Mouse (Mus musculus): ENCODE measurements around the gene Slc44a5. TPM values are rescaled to one million over a fixed set of nuclear protein-coding genes. Genes with fewer than 3 reads are reported as not detected.

The Slc44a5 gene
- total and polyA plus RNA-seq, 2 experiments, result not detected

GRCm38 (mm10) chr3:153968549-153968948 lies 4.7 kb upstream of the Slc44a5 start:
- no peak overlapping the region for H3K4me3 ChIP-seq (ENCODE audit: insufficient read depth, low read depth, low read length)
- no peak for TF ChIP-seq POLR2A (IDR thresholded peaks at IDR 0.05; ENCODE audit: extremely low read depth, insufficient read depth, low read length)
- no peak for TF ChIP-seq CTCF (IDR thresholded peaks at IDR 0.05; ENCODE audit: low read depth, low read length)
- H3K27ac ChIP-seq (replicated peaks; ENCODE audit: insufficient read depth, low read depth, low read length), result no peak overlapping the region
- WGBS, result 51% methylated on average over 4 of the region's 4 CpGs
- peak; percentile 36 for DNase-seq (ENCODE audit: extremely low read depth, low read depth, low spot score)
- no peaks in the 10 kb centered on the region for H3K4me1 ChIP-seq (ENCODE audit: control insufficient read depth, insufficient read depth, low read length)
- H3K36me3 ChIP-seq (ENCODE audit: control insufficient read depth, insufficient read depth, low read length), result no peaks in the 10 kb centered on the region
- H3K79me2 ChIP-seq (ENCODE audit: control insufficient read depth, insufficient read depth, low read length), result no peaks in the 10 kb centered on the region
- H3K9ac ChIP-seq (ENCODE audit: low read depth, low read length), result no peak overlapping the region
- H3K27me3 ChIP-seq (ENCODE audit: control insufficient read depth, insufficient read depth, low read length), result peaks cover 5% of the 10 kb centered on the region

GRCm38 (mm10) chr3:153969451-153969850 lies 3.8 kb upstream of the Slc44a5 start:
- Histone ChIP-seq H3K79me2 (ENCODE audit: control insufficient read depth, insufficient read depth, low read length) (no peaks in the 10 kb centered on the region), H3K4me3 (ENCODE audit: insufficient read depth, low read depth, low read length) (no peak overlapping the region), H3K27ac (replicated peaks; ENCODE audit: insufficient read depth, low read depth, low read length) (no peak overlapping the region), H3K9ac (ENCODE audit: low read depth, low read length) (no peak overlapping the region), H3K4me1 (ENCODE audit: control insufficient read depth, insufficient read depth, low read length) (no peaks in the 10 kb centered on the region), H3K27me3 (ENCODE audit: control insufficient read depth, insufficient read depth, low read length) (peaks cover 5% of the 10 kb centered on the region), H3K36me3 (ENCODE audit: control insufficient read depth, insufficient read depth, low read length) (no peaks in the 10 kb centered on the region)
- WGBS, result 92% methylated on average over 4 of the region's 4 CpGs
- TF ChIP-seq POLR2A (IDR thresholded peaks at IDR 0.05; ENCODE audit: extremely low read depth, insufficient read depth, low read length) (no peak), CTCF (IDR thresholded peaks at IDR 0.05; ENCODE audit: low read depth, low read length) (no peak)
- no peak for DNase-seq (ENCODE audit: extremely low read depth, low read depth, low spot score)

GRCm38 (mm10) chr3:153973949-153974760 lies 919 bp downstream of the Slc44a5 start:
- 9% methylated on average over 21 of the region's 21 CpGs for WGBS
- Histone ChIP-seq H3K4me1 (ENCODE audit: control insufficient read depth, insufficient read depth, low read length) (no peaks in the 10 kb centered on the region), H3K4me3 (ENCODE audit: insufficient read depth, low read depth, low read length) (no peak overlapping the region), H3K36me3 (ENCODE audit: control insufficient read depth, insufficient read depth, low read length) (no peaks in the 10 kb centered on the region), H3K27ac (replicated peaks; ENCODE audit: insufficient read depth, low read depth, low read length) (no peak overlapping the region), H3K27me3 (ENCODE audit: control insufficient read depth, insufficient read depth, low read length) (peaks cover 5% of the 10 kb centered on the region), H3K79me2 (ENCODE audit: control insufficient read depth, insufficient read depth, low read length) (no peaks in the 10 kb centered on the region), H3K9ac (ENCODE audit: low read depth, low read length) (no peak overlapping the region)
- no peak for DNase-seq (ENCODE audit: extremely low read depth, low read depth, low spot score)
- TF ChIP-seq CTCF (IDR thresholded peaks at IDR 0.05; ENCODE audit: low read depth, low read length), result no peak
- no peak for TF ChIP-seq POLR2A (IDR thresholded peaks at IDR 0.05; ENCODE audit: extremely low read depth, insufficient read depth, low read length)

- H3K4me3 ChIP-seq (ENCODE audit: insufficient read depth, low read depth, low read length), result no peak overlapping the region
- no peaks in the 10 kb centered on the region for H3K4me1 ChIP-seq (ENCODE audit: control insufficient read depth, insufficient read depth, low read length)
- H3K79me2 ChIP-seq (ENCODE audit: control insufficient read depth, insufficient read depth, low read length), result no peaks in the 10 kb centered on the region
- H3K27ac ChIP-seq (replicated peaks; ENCODE audit: insufficient read depth, low read depth, low read length), result no peak overlapping the region
- DNase-seq (ENCODE audit: extremely low read depth, low read depth, low spot score), result no peak
- no peaks in the 10 kb centered on the region for H3K36me3 ChIP-seq (ENCODE audit: control insufficient read depth, insufficient read depth, low read length)
- 24% methylated on average over 6 of the region's 6 CpGs for WGBS
- peaks cover 5% of the 10 kb centered on the region for H3K27me3 ChIP-seq (ENCODE audit: control insufficient read depth, insufficient read depth, low read length)
- H3K9ac ChIP-seq (ENCODE audit: low read depth, low read length), result no peak overlapping the region
- TF ChIP-seq POLR2A (IDR thresholded peaks at IDR 0.05; ENCODE audit: extremely low read depth, insufficient read depth, low read length), result no peak
- TF ChIP-seq CTCF (IDR thresholded peaks at IDR 0.05; ENCODE audit: low read depth, low read length), result no peak
Observed at GRCm38 (mm10) chr3:153975060-153975459, 1.8 kb downstream of the Slc44a5 start.

GRCm38 (mm10) chr3:153975791-153976190 lies 2.6 kb downstream of the Slc44a5 start:
- TF ChIP-seq POLR2A (IDR thresholded peaks at IDR 0.05; ENCODE audit: extremely low read depth, insufficient read depth, low read length), result no peak
- no peak for TF ChIP-seq CTCF (IDR thresholded peaks at IDR 0.05; ENCODE audit: low read depth, low read length)
- Histone ChIP-seq H3K36me3 (ENCODE audit: control insufficient read depth, insufficient read depth, low read length) (no peaks in the 10 kb centered on the region), H3K4me1 (ENCODE audit: control insufficient read depth, insufficient read depth, low read length) (no peaks in the 10 kb centered on the region), H3K79me2 (ENCODE audit: control insufficient read depth, insufficient read depth, low read length) (no peaks in the 10 kb centered on the region), H3K4me3 (ENCODE audit: insufficient read depth, low read depth, low read length) (no peak overlapping the region), H3K27me3 (ENCODE audit: control insufficient read depth, insufficient read depth, low read length) (peaks cover 5% of the 10 kb centered on the region), H3K27ac (replicated peaks; ENCODE audit: insufficient read depth, low read depth, low read length) (no peak overlapping the region), H3K9ac (ENCODE audit: low read depth, low read length) (no peak overlapping the region)
- 71% methylated on average over 7 of the region's 7 CpGs for WGBS
- no peak for DNase-seq (ENCODE audit: extremely low read depth, low read depth, low spot score)

GRCm38 (mm10) chr3:153980611-153981010 lies 7.4 kb downstream of the Slc44a5 start:
- H3K27me3 ChIP-seq (ENCODE audit: control insufficient read depth, insufficient read depth, low read length), result no peaks in the 10 kb centered on the region
- WGBS, result 85% methylated on average over 2 of the region's 2 CpGs
- H3K36me3 ChIP-seq (ENCODE audit: control insufficient read depth, insufficient read depth, low read length), result no peaks in the 10 kb centered on the region
- H3K79me2 ChIP-seq (ENCODE audit: control insufficient read depth, insufficient read depth, low read length), result no peaks in the 10 kb centered on the region
- H3K9ac ChIP-seq (ENCODE audit: low read depth, low read length), result no peak overlapping the region
- DNase-seq (ENCODE audit: extremely low read depth, low read depth, low spot score), result no peak
- H3K27ac ChIP-seq (replicated peaks; ENCODE audit: insufficient read depth, low read depth, low read length), result no peak overlapping the region
- H3K4me3 ChIP-seq (ENCODE audit: insufficient read depth, low read depth, low read length), result no peak overlapping the region
- no peaks in the 10 kb centered on the region for H3K4me1 ChIP-seq (ENCODE audit: control insufficient read depth, insufficient read depth, low read length)
- TF ChIP-seq CTCF (IDR thresholded peaks at IDR 0.05; ENCODE audit: low read depth, low read length) (no peak), POLR2A (IDR thresholded peaks at IDR 0.05; ENCODE audit: extremely low read depth, insufficient read depth, low read length) (no peak)
